Mouse (Mus musculus) thymus, postnatal 10 days (tissue): Measurements from ENCODE around the gene Lzts2.

Source experiments
- DNase-seq, 2 experiments: peaks; one replicate each; pipeline ENCODE4 v3.0.0; 2021; ENCODE audit warnings: low spot score in 2 of 2

Lzts2 gene

DNA sequence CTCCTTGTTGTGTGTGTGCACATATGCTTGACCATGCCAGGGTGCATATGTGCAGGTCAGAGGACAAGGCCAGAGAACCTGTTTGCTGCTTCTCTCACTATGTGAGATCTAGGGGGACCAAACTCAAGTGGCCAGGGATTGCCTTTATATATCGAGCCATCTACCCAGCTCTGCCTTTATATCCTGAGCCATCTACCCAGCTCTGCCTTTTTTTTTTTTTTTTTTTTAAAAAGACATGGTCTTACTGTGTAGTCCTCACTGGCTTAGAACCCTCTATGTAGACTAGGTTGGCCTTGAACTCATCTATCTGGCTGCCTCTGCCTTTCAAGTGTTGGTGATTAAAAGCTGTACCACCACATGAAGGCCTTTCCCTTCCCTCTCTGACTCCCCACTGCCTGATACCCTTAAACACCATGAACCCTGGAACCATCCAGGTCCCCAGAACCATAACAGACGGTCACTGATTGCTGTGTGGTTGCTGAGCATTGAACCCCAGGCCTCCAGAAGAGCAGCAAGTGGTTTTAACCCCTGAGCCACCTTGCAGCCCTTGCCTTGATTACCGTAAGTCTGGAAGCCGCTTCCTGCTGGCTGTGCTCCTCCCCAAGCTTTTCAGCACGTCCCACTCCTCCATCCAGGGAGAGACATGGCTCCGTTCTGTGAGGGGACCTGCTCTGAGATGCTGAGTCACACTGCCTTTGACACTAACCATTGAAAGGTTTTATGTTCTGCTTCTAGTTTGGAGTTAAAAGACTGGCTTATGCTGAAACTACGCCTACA is 10.3 kb upstream of the Lzts2 start:
- DNase-seq, result no peak

DNA sequence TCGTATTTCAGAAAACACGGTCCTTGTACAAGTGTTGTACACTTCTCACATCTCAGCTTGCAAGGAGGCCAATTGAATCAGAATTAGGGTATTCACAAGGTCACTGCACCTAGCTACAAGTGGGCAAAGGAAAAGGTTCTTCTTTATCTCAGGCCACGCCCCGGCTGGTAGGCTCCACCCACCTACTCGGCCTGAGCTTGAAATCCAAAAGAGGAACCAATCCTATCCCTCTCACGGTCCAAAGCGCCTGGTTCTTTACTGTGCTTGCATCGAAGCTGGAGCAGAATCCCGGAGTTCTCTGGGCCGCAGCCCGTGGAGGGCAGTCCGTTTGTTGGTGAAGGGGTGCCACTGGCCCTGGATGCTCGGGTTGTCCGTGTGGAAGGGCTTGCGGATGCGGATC is 8.8 kb upstream of the Lzts2 start, which contains the start of gene Twnk:
TSS of gene Twnk (plus strand) at position 220 of the 400 bp plus-strand sequence.
- DNase-seq, result no peak

DNA sequence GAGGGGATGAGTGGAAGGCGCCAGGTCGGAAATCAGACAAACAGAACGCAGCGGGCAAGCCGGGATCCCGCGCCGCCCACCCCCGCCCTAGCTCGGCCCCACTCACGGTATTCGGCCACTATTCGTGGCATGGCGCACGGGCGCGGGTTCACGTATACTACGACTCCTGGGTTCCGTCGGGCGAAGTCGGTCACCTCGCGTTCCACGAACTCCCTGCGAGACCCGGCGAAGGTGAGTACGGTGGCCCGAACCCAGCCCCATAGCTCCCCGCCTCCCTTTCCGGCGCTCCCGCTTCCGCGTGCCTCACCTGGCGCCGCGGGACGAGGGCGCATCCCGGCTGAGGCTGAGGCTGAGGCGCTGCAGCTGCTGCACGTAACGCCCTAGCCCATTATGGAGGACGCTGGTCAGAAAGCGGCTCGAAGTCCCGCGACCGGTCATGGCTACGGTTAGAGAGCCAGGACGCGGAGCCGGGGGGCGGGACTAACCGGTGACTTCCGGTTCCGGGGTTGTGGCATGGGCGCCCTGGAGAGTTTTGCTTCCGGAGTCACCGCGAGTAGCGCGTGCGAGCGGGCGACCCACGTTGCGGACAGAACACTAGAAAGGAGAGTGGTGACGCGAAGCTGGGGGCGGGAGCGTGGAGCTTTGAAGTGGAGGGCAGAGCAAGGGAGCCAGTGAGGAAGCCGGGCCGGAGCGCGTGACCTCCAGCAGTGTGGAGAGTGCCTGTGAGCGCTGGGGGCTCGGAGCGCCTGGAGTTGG is 8.1 kb upstream of the Lzts2 start, which contains the start of gene Mrpl43:
TSS of gene Mrpl43 (minus strand) at position 486 of the 756 bp plus-strand sequence.
- peak; percentile 88 to 96 for DNase-seq

DNA sequence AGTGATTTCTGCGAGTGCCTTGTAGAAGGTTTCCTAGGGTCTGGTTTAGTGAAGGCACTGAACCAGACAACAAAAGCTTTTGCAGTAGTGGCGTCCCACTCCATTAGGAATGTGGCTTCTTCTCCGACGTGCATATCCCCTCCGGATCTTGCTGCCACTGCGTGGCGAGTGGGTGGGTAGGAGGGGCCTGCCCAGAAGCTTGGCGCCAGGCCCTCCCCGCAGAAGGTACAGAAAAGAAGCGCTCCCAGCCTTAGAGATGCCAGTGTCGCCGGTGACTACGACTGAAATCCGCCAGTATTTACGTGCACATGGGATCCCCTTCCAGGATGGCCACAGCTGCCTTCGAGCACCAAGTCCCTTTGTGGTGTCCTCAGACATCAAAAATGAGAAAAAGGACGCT is 7.2 kb upstream of the Lzts2 start:
- DNase-seq, result no peak

DNA sequence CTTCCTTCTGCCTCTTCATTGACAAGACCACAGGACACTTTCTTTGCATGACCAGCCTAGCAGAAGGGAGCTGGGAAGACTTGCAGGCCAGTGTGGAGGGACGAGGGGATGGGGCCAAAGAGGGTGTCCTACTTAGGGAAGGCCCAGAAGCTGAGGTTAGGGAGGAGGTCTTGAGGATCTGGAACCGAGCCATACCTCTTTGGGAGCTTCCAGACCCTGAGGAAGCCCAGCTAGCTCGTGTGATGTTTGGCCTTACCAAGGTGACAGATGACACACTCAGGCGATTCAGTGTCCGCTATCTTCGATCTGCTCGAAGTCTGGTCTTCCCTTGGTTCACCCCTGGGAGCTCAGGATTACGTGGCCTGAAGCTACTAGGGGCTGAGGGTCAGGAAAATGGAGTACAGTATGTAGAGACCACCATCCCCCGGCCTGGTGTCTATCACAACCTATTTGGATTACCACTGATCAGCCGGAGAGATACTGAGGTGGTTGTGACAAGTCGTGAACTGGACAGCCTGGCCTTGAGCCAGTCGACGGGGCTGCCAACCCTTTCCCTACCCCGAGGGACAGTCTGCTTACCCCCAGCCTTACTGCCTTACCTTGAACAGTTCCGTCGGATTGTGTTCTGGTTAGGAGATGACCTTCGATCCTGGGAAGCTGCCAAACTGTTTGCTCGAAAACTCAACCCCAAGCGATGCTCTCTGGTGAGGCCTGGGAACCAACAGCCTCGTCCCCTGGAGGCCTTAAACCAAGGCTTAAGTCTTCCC is 6.6 kb upstream of the Lzts2 start:
- DNase-seq, result no peak

DNA sequence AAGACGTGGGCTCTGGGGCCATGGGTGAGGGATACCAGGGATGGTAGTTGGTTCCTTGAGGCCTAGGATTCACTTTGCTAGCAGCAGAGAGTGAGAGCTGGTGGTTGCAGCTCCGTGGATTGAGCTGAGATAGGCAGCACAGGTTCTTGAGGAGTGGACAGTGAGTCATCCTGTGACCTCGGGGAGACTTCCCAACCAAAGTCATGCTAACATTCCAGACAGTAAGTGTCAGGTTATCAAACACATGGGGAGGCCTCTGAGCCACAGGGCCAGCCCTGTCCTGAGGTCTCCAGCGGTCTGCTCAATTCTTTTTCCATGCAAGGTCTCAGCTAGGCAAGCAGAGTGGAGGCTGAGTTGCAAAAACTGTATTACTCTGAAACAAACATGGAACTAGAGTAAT is 3.6 kb upstream of the Lzts2 start:
- DNase-seq, result no peak

DNA sequence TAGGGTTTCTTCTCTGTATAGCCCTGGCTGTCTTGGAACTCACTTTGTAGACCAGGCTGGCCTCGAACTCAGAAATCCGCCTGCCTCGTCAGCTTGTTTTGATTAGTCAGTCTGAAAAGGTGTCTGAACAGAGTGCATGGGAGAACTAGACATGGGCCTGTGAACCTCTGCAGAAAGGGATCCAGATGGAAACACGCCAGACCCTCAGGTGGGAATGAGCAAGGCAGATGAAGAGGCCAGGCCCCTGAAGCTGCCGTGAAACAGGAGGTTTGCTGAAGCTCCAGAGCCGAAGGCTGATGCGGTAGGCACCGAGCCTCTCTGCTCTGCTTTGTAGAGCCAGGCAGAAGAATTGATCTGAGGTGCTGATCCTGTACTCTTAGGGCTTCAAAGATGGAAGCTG is 2.0 kb upstream of the Lzts2 start:
- no peak for DNase-seq

DNA sequence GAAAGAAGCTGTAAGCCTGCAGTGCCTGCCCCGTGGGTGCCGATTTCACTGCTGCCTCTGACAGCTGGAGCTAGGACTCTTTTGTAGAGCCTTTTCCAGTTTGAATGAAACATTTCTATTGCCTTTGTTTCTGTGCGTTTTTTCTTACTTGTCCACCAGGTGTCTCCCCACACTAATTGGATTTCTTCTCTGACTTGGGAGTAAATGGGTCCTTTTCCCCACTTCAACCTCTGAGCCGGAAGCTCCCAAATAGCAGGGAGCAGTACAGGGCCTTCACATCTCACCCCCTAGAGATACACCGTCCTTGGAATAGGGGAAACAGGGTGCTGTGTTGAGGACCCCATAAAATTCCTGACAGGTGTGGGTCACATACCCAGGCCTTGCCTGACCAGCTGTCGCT is 1.6 kb upstream of the Lzts2 start:
- DNase-seq, result no peak

DNA sequence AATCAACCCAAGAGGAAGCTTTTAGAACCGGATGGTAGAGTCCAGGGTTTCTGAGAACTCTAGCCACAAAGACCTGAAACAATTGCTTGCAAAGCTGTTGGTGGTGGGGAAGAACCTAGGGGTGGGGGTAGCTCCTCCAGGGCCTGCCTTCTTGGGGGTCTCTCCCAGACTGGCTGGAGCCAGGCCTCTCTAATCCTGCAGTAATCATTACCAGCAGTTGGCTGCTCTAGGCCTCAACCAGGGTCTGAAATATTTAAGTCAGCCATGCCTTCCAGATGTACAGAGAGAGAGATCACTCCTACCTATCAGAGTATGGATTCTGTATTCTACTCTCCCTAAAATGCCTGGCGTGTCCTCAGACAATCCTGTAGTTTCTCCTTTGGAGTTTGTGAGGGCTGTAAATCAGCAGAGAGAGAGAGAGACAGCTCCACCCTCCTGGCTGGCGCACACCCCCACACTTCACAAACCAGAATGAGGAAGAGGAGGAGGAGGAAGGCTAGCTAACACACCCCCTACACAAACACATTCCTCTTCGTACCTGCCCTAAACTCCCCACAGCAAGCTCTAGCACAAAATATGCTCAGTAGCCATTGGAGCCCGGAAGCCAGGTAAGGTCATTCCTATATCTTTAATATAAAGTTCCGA is 511 bp upstream of the Lzts2 start:
- DNase-seq, result no peak

DNA sequence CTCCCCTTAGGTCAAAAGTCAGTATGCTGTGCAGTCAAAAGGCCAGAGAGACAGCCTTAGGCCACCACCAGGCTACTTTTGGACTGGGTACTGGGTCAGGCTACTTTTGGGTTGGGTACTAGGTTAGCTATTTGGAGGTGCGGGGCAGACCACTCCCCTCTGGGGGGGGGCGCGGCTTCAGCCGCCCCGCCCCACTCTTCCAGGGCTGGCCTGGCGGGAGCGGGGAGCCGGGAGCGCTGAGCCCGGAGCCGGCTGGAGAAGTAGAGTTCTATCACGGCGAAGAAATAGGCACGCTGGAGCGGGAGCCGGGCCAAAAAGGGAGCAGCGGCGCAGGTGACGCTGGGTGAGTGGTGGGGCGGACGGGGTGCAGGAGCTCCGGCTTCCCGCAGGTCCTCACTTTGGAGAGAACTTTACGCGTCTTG is 778 bp downstream of the Lzts2 start:
- peak; percentile 27 to 32 for DNase-seq

DNA sequence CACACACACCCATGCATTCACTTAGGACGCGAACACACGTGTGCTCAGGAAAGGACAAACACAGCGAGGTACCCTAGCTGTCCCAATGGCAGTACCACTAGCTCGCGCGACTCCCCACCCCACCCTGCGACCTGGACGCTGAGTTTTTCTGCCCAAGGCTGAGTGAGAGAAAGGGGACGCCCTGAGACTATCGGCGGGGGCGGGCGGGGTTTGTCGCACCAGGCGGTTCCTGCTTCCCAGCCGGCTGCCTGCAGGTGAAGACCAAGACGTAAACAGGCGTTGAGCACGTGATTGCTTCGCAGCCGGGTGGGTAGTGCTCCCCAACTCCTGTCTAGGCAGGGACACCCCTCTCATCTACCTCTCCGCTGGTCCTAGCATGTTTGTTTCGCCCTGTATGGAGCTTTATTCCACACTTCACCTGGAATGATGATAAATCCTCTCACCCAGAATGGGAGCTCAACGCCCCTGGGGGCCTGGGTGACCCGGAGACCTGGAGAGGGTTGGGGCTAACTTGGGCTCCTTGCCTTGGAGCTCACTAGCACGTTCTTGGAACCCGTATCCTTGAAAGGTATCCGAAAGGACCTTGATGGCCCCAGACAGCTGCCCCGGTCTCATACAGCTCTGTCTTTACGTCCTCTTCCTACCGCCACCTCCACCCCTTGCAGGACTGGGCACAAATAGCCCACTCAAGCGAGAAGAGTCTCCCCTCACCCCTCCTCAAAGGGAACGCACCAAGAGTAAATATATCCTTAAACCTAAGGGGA is 1.5 kb downstream of the Lzts2 start:
- DNase-seq, result peak; percentile 72 to 74

DNA sequence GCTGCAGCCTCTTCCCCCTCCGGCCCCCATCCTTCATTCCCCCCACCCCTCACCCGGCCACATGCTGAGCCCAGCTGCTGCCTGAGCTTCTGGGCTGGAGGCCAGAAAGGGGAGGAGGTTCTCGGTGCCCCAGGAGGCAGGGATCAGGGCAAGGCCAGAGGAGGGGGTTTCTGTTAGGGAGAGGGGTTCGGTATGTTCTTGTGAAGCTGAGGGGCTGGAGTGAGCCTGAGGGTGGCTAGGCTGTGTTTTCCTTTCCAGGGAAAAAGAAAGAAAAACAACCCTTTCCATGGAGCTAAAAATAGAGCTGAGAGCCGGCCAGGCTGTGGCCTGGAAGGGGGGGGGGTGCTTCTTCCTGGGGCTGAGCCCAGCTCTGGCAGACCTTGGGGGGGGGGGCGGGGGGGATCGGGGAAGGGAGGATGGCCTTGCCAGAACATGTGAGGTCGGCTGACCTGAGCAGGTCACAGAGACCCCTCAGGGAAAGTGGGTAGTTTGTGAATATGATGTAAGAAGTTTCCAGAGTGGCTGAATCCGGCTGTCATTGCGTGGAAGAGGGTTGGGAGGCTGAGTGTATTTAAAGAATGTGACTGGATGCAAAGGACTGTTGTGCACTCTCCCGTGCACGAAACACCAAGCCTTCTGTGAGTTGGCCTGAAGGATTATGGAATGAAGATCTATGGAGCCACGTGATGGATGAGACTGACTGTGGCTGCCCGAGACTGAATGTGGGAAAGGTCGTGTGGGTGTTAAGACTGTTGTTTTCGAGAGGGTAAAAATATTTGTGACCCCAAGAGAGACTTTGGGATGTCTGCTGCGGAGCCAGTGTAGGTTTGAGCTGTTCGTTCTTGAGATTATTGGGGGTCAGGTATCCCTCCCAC is 2.4 kb downstream of the Lzts2 start:
- no peak for DNase-seq

DNA sequence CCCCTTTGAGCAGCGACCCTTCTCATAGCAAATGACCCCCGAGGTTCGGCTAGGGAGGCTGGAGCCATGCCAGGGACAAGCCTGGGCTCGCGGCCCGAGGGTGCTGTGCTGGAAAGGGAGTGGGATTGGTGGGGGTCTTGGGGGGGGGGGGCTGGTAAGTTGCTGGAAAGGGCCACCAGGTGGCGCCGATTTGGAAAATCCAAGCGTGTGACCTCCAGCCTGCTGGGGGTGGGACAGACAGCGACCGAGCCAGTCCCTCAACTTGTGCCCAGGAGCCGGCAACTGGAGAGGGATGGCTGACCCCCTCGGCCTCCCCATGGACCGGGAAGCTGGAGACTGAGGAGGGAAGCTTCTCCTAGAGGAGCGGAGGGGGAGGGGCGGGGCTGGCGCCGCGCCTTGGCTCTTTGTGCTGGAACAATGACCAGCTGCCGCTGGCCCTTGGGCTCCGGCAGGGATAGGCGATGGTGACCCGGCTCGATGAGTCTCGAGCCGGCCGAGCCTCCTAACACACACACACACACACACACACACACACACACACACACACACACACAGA is 3.1 kb downstream of the Lzts2 start:
- no peak for DNase-seq

DNA sequence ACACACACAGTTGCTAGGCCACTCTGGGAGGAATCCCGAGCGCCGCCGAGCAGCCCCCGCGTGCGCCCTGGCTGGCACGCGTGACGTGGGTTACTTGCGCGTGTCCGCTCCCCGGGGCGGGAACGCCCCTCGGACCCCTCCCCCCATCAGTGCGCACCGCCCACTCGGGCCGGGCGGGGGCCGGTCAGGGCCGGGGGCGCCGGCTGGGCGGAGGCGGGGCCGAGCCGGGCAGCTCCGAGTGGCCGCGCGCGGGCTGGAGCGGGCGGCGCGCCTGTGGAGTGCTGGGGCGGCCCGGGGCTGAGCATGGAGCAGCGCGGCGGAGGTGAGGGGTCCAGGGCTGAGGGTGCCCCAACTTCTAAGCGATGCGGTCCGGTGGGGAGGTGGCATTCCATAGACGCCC is 3.7 kb downstream of the Lzts2 start:
- no peak for DNase-seq

DNA sequence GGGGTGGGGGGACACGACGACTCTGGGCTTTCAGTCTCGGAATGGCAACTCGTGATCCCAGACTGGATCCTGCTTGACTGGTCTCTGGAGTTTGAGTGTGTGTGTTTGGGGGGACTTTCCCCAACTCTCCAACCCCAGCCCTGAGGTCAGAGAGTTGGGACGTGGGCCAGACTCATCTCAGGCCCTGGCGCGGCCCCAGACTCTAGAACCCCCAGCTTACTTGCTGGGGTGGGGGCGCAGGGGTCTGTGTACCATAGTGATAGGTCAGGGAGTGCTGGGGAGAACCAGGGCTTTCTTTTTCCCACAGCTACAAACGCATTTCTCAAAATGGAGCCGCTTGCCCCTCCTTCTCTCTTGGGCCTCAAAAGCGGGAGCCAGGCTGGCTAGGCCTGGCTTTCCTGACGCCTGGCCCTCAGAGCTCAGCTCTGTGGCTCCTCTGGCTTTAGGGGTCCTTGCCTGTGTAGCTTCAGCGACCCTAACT is 4.2 kb downstream of the Lzts2 start:
- no peak for DNase-seq

DNA sequence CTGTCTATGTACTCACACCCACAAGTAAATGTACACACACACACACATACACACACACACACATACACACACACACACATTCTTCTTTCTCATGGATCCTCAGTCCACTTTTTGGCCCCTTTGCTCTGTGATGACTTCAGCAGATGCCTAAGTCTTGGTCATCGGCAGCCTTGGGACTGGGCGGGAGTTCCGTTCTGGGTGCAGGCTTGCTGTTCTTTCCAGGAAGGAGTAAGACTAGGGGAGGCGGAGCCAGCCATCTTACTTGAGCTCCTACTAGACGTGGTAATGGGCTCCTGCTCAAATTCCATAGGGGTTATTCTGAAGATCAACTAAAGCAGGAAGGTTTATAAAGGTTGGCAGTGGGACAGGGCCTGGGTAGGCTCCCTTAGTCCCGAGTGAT is 6.1 kb downstream of the Lzts2 start:
- no peak for DNase-seq

DNA sequence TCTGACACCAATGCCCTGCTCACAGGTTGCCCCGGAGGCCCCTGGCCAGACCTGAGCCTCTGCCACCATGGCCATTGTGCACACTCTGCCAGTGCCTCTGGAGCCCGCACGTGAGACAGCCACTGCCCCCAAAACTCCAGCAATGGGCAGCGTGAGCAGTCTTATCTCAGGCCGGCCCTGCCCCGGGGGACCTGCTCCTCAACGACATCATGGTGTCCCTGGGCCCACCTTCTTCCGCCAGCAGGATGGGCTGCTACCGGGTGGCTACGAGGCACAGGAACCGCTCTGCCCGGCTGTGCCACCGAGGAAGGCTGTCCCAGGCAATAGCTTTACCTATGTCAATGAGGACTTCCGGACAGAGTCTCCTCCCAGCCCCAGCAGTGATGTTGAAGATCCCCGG is 7.1 kb downstream of the Lzts2 start:
- no peak for DNase-seq

DNA sequence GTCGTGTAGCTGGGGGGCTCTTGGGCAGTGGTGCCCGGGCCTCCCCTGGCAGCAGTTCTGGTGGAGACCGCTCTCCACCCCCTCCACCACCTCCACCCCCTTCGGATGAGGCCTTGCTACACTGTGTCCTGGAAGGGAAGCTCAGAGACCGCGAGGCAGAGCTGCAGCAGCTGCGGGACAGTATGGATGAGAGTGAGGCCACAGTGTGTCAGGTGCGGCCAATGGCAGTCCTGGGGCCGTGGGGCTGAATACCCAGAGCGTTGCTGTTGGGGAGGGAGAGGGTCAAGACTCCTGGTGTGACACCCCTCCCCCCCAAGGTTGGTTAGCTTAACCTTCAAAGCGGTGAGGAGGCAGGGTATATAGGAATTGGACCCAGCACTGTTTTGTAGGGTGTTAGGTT is 9.8 kb downstream of the Lzts2 start:
- no peak for DNase-seq

DNA sequence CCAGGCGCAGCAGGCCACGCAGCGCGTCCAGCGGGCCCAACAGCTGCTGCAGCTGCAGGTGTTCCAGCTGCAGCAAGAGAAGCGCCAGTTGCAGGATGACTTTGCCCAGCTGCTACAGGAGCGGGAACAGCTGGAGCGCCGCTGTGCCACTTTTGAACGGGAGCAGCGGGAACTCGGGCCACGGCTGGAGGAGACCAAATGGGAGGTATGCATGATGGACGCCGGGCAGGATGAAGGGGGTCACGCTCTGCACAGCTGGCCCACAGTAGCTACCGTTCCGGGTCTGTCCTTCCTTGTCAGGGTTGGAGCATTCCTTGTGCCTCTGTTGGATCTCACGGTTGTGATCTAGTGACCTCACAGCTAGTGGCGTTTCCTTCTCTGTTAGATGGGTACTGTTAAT is 10.6 kb downstream of the Lzts2 start:
- DNase-seq, result no peak
